Mouse (Mus musculus): ENCODE results near the gene Ncdn. TPM values are rescaled to one million over a fixed set of nuclear protein-coding genes. Genes with fewer than 3 reads are reported as not detected.

The Ncdn gene
- polyA plus RNA-seq, 1 experiment from 2014 or later = 111 TPM

DNA sequence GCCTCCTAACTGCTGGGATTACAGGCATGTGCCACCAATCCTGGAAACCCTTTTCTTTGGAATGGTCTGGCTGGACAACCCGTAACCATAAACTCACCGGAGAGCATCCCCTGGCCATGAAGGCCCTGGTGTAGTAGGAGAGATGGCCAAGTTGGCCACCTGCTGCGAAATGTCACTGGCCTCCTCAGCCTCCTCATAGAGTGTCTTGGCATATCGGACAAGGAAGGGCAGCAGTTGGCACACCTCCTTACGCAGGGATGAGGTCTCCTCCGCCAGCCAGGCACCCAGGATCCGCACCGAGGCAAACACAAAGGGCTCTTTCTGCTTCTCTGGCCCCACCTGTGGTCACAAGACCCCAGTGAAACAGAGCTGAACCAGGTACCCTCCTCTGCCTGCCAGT, 4.9 kb downstream of the Ncdn start:
- H3K36me3 ChIP-seq (ENCODE audit: control insufficient read depth, insufficient read depth, low read length) = peaks cover 30% of the 10 kb centered on the region
- H3K27ac ChIP-seq (ENCODE audit: low read depth, low read length) = no peak overlapping the region
- no peak overlapping the region for H3K9ac ChIP-seq (replicated peaks; ENCODE audit: low read depth, low read length)
- 94% methylated on average over 8 of the region's 8 CpGs for WGBS
- no peak overlapping the region for H3K4me2 ChIP-seq (ENCODE audit: low read depth, low read length)
- no peak for ATAC-seq (ENCODE audit: low read depth)
- peaks cover 30% of the 10 kb centered on the region for H3K4me1 ChIP-seq (ENCODE audit: control insufficient read depth, insufficient read depth, low read length)
- no peaks in the 10 kb centered on the region for H3K9me3 ChIP-seq (ENCODE audit: control insufficient read depth, low read length)
- no peaks in the 10 kb centered on the region for H3K27me3 ChIP-seq (ENCODE audit: control insufficient read depth, insufficient read depth, low read length)
- no peak overlapping the region for H3K4me3 ChIP-seq (ENCODE audit: low read depth, low read length)

DNA sequence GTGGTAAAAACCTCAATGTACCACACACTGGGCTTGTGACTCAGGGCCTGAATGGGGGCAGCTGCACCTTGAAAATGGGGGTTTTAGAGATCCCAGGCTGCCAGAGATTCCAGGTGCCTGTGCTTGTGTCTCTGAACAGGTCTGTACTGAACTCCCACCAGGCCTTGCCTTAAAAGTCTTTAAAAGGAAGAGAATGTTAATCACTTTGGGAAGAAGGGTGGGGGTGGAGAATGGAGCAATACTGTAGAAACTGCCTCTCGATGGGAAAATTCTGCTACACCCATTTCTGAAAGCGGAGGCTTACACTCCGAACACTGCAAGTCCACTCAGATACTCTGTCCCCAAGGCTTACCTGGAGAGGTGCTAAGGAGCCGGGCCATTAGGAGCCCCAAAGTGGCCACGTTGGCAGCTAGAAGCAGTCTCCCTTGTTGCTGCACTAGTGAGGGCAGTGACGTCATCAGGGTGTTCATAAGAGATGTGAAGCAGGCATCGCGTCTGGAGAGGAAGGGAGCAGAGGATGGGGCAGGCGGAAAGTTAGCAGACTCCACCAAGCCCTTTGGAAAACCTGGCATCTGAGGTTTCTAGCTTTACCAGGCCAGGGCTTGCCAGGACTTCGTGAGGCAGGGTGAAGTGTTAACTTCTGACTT, 6.9 kb downstream of the Ncdn start:
- Histone ChIP-seq H3K4me1 (ENCODE audit: control insufficient read depth, insufficient read depth, low read length) (peaks cover 24% of the 10 kb centered on the region), H3K27me3 (ENCODE audit: control insufficient read depth, insufficient read depth, low read length) (no peaks in the 10 kb centered on the region), H3K9me3 (ENCODE audit: control insufficient read depth, low read length) (no peaks in the 10 kb centered on the region), H3K4me2 (ENCODE audit: low read depth, low read length) (no peak overlapping the region), H3K4me3 (ENCODE audit: low read depth, low read length) (no peak overlapping the region), H3K9ac (replicated peaks; ENCODE audit: low read depth, low read length) (no peak overlapping the region), H3K36me3 (ENCODE audit: control insufficient read depth, insufficient read depth, low read length) (peaks cover 30% of the 10 kb centered on the region), H3K27ac (ENCODE audit: low read depth, low read length) (no peak overlapping the region)
- ATAC-seq (ENCODE audit: low read depth) = no peak
- 84% methylated on average over 10 of the region's 10 CpGs for WGBS

DNA sequence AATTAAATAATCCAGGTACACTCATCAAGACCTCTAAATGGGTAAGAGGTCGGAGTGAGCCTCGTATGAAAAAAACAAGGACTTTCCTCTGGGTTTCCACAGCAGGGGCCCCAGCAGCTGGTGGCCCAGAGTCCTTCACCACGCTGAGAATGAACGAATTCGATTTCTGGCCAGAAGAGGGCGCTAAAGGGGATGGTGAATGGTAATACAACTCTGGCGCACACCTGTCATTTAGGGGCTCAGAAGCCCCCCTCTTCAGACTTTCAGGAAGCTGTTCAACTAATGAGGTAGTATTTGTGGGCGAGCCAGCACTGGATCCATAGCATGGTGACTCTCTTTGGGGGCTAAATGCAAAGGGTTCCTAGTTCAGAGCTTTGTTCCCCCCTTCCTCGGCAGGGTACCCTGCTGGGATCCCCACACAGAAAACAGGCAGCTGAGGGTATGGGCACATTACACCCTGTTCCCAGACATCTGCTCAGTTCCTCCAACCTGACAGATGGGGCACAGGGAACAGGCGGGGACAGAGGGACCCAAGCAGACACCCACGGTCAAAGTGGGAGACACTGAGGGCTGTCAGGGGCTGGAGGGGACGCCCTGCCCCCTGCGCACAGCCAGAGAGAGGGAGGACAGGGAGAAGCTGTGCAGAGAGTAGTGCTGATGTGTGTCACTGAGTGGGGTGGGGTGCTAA, 7.6 kb downstream of the Ncdn start:
- peaks cover 30% of the 10 kb centered on the region for H3K36me3 ChIP-seq (ENCODE audit: control insufficient read depth, insufficient read depth, low read length)
- no peak overlapping the region for H3K4me2 ChIP-seq (ENCODE audit: low read depth, low read length)
- ATAC-seq (ENCODE audit: low read depth) = no peak
- no peaks in the 10 kb centered on the region for H3K27me3 ChIP-seq (ENCODE audit: control insufficient read depth, insufficient read depth, low read length)
- peaks cover 19% of the 10 kb centered on the region for H3K4me1 ChIP-seq (ENCODE audit: control insufficient read depth, insufficient read depth, low read length)
- 32% methylated on average over 13 of the region's 13 CpGs for WGBS
- H3K4me3 ChIP-seq (ENCODE audit: low read depth, low read length) = no peak overlapping the region
- no peak overlapping the region for H3K27ac ChIP-seq (ENCODE audit: low read depth, low read length)
- H3K9me3 ChIP-seq (ENCODE audit: control insufficient read depth, low read length) = no peaks in the 10 kb centered on the region
- H3K9ac ChIP-seq (replicated peaks; ENCODE audit: low read depth, low read length) = no peak overlapping the region

DNA sequence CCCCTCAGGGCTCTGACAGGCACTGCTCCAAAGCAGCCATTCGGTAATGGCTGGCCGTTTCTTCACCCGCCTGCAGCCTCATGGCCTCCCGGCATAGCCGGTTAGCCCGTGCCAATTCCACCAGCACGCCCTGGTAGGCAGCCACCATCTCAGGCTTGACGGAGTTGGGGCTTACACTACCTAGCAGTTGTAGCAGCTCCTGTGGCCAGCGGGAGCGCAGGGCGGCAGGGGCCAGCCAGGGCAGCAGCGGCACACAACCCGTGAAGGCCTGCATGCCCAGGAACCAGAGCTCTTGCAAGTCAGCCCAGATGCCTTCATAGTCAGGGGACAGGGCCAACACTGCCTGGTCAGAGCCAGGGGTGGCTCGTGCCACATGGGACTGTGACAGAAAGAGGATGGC, 8.4 kb downstream of the Ncdn start:
- Histone ChIP-seq H3K4me2 (ENCODE audit: low read depth, low read length) (no peak overlapping the region), H3K4me1 (ENCODE audit: control insufficient read depth, insufficient read depth, low read length) (peaks cover 12% of the 10 kb centered on the region), H3K27ac (ENCODE audit: low read depth, low read length) (no peak overlapping the region), H3K36me3 (ENCODE audit: control insufficient read depth, insufficient read depth, low read length) (peaks cover 30% of the 10 kb centered on the region), H3K9me3 (ENCODE audit: control insufficient read depth, low read length) (no peaks in the 10 kb centered on the region), H3K27me3 (ENCODE audit: control insufficient read depth, insufficient read depth, low read length) (no peaks in the 10 kb centered on the region), H3K9ac (replicated peaks; ENCODE audit: low read depth, low read length) (no peak overlapping the region), H3K4me3 (ENCODE audit: low read depth, low read length) (no peak overlapping the region)
- WGBS = 90% methylated on average over 14 of the region's 14 CpGs
- no peak for ATAC-seq (ENCODE audit: low read depth)

DNA sequence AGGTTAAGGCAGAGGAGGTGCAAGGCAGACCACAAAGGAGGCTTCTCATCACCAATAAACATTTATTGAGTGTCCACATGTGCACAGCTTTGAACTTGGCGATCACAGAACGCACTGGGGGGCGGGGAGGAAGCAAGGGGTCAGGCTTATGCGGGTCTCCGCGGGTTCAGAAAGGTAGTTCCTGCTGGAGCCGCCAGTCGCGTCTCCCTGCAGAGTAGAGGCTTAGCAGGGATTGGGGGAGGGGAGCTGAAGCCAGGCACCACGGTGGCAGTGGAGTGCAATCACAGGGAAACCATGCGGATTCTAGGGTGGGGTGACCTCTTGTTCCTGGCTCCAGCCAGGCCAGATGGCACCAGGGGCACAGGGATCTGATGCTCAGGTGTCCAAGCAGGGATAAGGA, 9.5 kb downstream of the Ncdn start:
- peaks cover 20% of the 10 kb centered on the region for H3K36me3 ChIP-seq (ENCODE audit: control insufficient read depth, insufficient read depth, low read length)
- H3K4me3 ChIP-seq (ENCODE audit: low read depth, low read length) = no peak overlapping the region
- 6% methylated on average over 11 of the region's 11 CpGs for WGBS
- peaks cover 2% of the 10 kb centered on the region; the same call in 1 of the 2 replicates for H3K4me1 ChIP-seq (ENCODE audit: control insufficient read depth, insufficient read depth, low read length)
- no peaks in the 10 kb centered on the region for H3K9me3 ChIP-seq (ENCODE audit: control insufficient read depth, low read length)
- H3K9ac ChIP-seq (replicated peaks; ENCODE audit: low read depth, low read length) = no peak overlapping the region
- H3K27ac ChIP-seq (ENCODE audit: low read depth, low read length) = no peak overlapping the region
- H3K27me3 ChIP-seq (ENCODE audit: control insufficient read depth, insufficient read depth, low read length) = no peaks in the 10 kb centered on the region
- H3K4me2 ChIP-seq (ENCODE audit: low read depth, low read length) = no peak overlapping the region
- no peak for ATAC-seq (ENCODE audit: low read depth)

DNA sequence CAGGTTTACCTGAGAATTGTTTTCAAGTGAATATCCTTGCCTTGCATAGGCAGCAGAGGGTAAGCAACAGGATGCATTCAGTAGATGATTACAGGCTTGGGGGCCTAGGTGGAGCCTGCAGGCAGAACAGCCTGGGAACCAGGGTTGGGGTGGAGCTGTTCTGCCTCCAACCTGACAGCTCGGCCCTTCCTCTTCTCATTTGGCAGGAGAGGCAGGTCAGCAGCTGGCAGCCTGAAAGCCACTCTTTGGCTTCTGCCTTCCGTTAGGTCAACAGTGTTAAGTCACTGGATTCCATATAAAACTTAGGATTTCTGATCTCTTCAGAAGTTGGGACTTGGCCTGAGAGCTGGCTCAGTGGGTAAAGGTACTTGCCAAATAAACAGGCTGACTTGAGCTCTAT, 10.3 kb downstream of the Ncdn start:
- no peak overlapping the region for H3K9ac ChIP-seq (replicated peaks; ENCODE audit: low read depth, low read length)
- H3K9me3 ChIP-seq (ENCODE audit: control insufficient read depth, low read length) = no peaks in the 10 kb centered on the region
- WGBS = 56% methylated on average over 2 of the region's 2 CpGs
- ATAC-seq (ENCODE audit: low read depth) = no peak
- H3K4me3 ChIP-seq (ENCODE audit: low read depth, low read length) = no peak overlapping the region
- H3K4me2 ChIP-seq (ENCODE audit: low read depth, low read length) = no peak overlapping the region
- peaks cover 4% of the 10 kb centered on the region for H3K27me3 ChIP-seq (ENCODE audit: control insufficient read depth, insufficient read depth, low read length)
- no peaks in the 10 kb centered on the region for H3K4me1 ChIP-seq (ENCODE audit: control insufficient read depth, insufficient read depth, low read length)
- H3K27ac ChIP-seq (ENCODE audit: low read depth, low read length) = no peak overlapping the region
- peaks cover 14% of the 10 kb centered on the region for H3K36me3 ChIP-seq (ENCODE audit: control insufficient read depth, insufficient read depth, low read length)

DNA sequence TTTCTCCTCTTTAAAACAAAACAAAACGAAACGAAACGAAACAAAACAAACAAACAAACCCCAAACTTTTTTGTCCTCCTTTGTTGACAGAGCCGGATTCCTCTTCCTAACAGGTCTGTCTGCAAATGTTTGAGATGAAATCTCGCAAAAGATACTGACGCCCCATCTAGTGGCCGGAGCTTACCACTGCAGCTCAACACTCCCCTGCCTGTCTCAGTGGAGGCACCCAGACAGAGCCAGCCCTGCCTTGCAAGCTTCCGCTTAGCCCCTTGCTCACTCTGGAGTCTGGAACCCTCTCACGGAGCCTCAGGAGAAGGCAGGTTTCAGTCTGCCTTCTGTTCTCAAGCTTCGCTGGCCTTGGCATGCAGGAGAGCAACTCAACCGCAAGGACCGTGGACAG, 11.8 kb downstream of the Ncdn start:
- H3K4me3 ChIP-seq (ENCODE audit: low read depth, low read length) = no peak overlapping the region
- no peak overlapping the region for H3K4me2 ChIP-seq (ENCODE audit: low read depth, low read length)
- WGBS = 4% methylated on average over 12 of the region's 12 CpGs
- H3K4me1 ChIP-seq (ENCODE audit: control insufficient read depth, insufficient read depth, low read length) = no peaks in the 10 kb centered on the region
- peaks cover 17% of the 10 kb centered on the region for H3K27me3 ChIP-seq (ENCODE audit: control insufficient read depth, insufficient read depth, low read length)
- H3K27ac ChIP-seq (ENCODE audit: low read depth, low read length) = no peak overlapping the region
- peak; percentile 62; the same call in 1 of the 2 replicates for ATAC-seq (ENCODE audit: low read depth)
- H3K36me3 ChIP-seq (ENCODE audit: control insufficient read depth, insufficient read depth, low read length) = peaks cover 9% of the 10 kb centered on the region
- no peaks in the 10 kb centered on the region for H3K9me3 ChIP-seq (ENCODE audit: control insufficient read depth, low read length)
- no peak overlapping the region for H3K9ac ChIP-seq (replicated peaks; ENCODE audit: low read depth, low read length)

DNA sequence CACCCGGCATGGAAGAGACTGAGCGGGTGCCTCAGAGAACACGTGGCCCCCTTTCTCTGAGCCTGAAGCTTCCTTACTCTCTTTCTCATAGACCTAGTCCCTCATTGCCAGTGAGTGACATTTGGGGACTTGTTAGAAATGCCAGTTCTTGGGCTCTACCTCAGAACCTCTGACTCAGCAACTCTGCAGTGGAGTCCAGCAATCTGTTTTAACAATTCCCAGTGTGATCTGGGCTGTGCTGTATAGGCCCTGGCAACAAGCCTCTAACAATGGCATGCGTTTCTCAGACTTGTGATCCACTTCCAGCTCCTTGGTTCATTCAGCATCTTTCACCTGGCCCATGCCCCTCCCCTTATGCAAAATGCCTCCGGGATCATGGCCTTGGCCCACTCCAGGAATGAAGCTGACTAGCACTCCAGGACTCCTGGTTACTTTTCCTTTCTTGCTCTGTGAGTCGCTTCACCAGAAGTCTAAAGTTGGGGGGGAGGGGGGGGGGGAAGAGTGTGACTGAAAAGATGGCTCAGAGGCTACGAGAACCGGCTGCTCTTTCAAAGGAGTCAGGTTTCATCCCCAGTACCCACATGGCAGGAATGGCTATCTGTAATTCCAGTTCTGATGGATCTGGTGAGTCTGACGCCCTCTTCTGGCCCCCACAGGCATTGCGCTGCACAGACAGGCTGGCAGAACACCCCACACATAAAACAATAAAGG, 13.1 kb downstream of the Ncdn start:
- H3K9me3 ChIP-seq (ENCODE audit: control insufficient read depth, low read length) = no peaks in the 10 kb centered on the region
- no peak for ATAC-seq (ENCODE audit: low read depth)
- no peak overlapping the region for H3K4me3 ChIP-seq (ENCODE audit: low read depth, low read length)
- H3K27ac ChIP-seq (ENCODE audit: low read depth, low read length) = no peak overlapping the region
- H3K4me1 ChIP-seq (ENCODE audit: control insufficient read depth, insufficient read depth, low read length) = 0 out of 2 replicates have a peak, but pooled peaks cover 5% of the 10 kb centered on the region
- no peak overlapping the region for H3K9ac ChIP-seq (replicated peaks; ENCODE audit: low read depth, low read length)
- peaks cover 9% of the 10 kb centered on the region; the same call in 1 of the 2 replicates for H3K36me3 ChIP-seq (ENCODE audit: control insufficient read depth, insufficient read depth, low read length)
- H3K4me2 ChIP-seq (ENCODE audit: low read depth, low read length) = no peak overlapping the region
- 22% methylated on average over 10 of the region's 10 CpGs for WGBS
- H3K27me3 ChIP-seq (ENCODE audit: control insufficient read depth, insufficient read depth, low read length) = peaks cover 24% of the 10 kb centered on the region

DNA sequence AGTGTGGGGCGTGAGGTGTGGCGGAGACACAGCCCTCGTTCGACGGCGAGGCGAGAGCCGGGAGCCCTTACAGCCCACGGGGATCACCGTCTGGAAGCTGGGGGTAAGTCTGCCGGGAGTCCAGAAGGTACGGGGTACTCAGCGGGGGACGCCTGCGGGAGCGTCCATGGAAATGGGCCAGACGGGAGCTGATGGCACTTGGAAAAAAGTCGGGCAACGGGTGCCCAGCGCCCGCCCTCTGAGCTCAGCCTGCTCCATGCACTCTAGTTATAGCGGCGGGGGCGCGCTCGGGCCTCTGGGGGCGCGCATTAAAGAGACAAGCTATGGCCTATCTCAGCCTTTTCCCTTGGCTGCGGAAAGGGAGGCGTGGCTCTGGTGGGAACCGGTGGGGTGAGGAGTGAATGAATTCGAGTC, 17.2 kb downstream of the Ncdn start, which contains the start of gene Tfap2e:
Tfap2e (minus strand) TSS at position 240 of the 414 bp plus-strand sequence.
- no peak for ATAC-seq (ENCODE audit: low read depth)
- no peak within 1 kb of the TSS for H3K27ac ChIP-seq (ENCODE audit: low read depth, low read length)
- peak within 1 kb of the TSS; percentile 27 for H3K4me2 ChIP-seq (ENCODE audit: low read depth, low read length)
- under 1% methylated on average over 32 of the region's 32 CpGs for WGBS
- H3K27me3 ChIP-seq (ENCODE audit: control insufficient read depth, insufficient read depth, low read length) = peaks cover 44% of the 10 kb centered on the region
- peak within 1 kb of the TSS; percentile 18 for H3K4me3 ChIP-seq (ENCODE audit: low read depth, low read length)
- no peaks in the 10 kb centered on the region for H3K36me3 ChIP-seq (ENCODE audit: control insufficient read depth, insufficient read depth, low read length)
- H3K4me1 ChIP-seq (ENCODE audit: control insufficient read depth, insufficient read depth, low read length) = 0 out of 2 replicates have a peak, but pooled peaks cover 5% of the 10 kb centered on the region
- no peaks in the 10 kb centered on the region for H3K9me3 ChIP-seq (ENCODE audit: control insufficient read depth, low read length)
- H3K9ac ChIP-seq (replicated peaks; ENCODE audit: low read depth, low read length) = no peak within 1 kb of the TSS

Data from neural tube, embryonic 14.5 days (tissue).